Mouse (Mus musculus): ENCODE measurements around the gene Nkain2. TPM values are rescaled to one million over a fixed set of nuclear protein-coding genes. Genes with fewer than 3 reads are reported as not detected.

Nkain2 gene
- total and polyA plus RNA-seq, 3 experiments = not detected

DNA sequence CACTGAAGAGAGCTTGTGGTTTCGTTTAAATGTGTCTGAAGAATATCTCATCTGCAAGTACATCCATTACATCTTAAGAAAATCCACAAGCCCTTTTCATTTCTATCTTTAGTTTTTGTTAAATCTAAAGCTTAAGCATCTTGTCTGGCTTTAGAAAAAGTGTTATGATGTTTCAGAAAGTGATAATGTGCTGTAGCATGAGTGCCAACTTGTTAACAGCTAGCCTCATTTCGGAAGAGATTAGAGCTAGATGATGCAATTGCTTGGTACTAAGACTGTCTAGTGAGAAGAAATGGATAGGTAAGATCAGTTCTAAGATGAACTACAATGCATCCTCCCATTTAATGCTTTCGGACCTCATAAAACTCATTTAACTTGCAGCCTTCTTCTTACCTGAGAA, 707.3 kb downstream of the Nkain2 start:
- in situ Hi-C loops (cut with MboI; ENCODE audit: low pct_ligation_motif_present, low pct_unique_long_range_greater_than_20kb, low sequenced_read_pairs) = no loop called here
- H3K9ac ChIP-seq (ENCODE audit: insufficient read depth, low read depth) = no peak overlapping the region
- H3K27ac ChIP-seq (ENCODE audit: insufficient read depth, low read depth) = no peak overlapping the region
- H3K4me1 ChIP-seq (ENCODE audit: control insufficient read depth in 1 of 2, insufficient read depth in 2 of 2) = no peaks in the 10 kb centered on the region
- H3K27me3 ChIP-seq (replicated peaks) = no peaks in the 10 kb centered on the region
- peaks cover 11% of the 10 kb centered on the region for H3K9me3 ChIP-seq (replicated peaks; ENCODE audit: low read length)
- no peak for DNase-seq (ENCODE audit: extremely low read depth)
- TF ChIP-seq POLR2A (IDR thresholded peaks at IDR 0.05; ENCODE audit: low read depth, low read length) = no peak
- TF ChIP-seq SIN3A (IDR thresholded peaks at IDR 0.05; ENCODE audit: low read length) = no peak
- TF ChIP-seq JUND (conservative IDR thresholded peaks at IDR 0.05; ENCODE audit: low read depth, low read length) = no peak
- no peak for TF ChIP-seq POLR2AphosphoS2 (IDR thresholded peaks at IDR 0.05; ENCODE audit: low read depth, low read length)
- TF ChIP-seq RCOR1 (conservative IDR thresholded peaks at IDR 0.05; ENCODE audit: low read depth, low read length) = no peak
- TF ChIP-seq JUN (IDR thresholded peaks at IDR 0.05; ENCODE audit: insufficient read depth, low read depth, low read length) = no peak
- TF ChIP-seq ZC3H11A (IDR thresholded peaks at IDR 0.05; ENCODE audit: low read depth, low read length) = no peak
- no peak for TF ChIP-seq MAZ (IDR thresholded peaks at IDR 0.05; ENCODE audit: low read depth, low read length)
- TF ChIP-seq BHLHE40 (IDR thresholded peaks at IDR 0.05; ENCODE audit: low read depth, low read length) = no peak
- TF ChIP-seq HCFC1 (IDR thresholded peaks at IDR 0.05; ENCODE audit: low read depth, low read length) = no peak
- TF ChIP-seq ZKSCAN1 (IDR thresholded peaks at IDR 0.05; ENCODE audit: borderline replicate concordance, low read depth, low read length) = no peak
- TF ChIP-seq MAX (IDR thresholded peaks at IDR 0.05; ENCODE audit: low read length) = no peak
- TF ChIP-seq KAT2A (IDR thresholded peaks at IDR 0.05; ENCODE audit: insufficient replicate concordance, low read length) = no peak
- TF ChIP-seq CTCF (conservative IDR thresholded peaks at IDR 0.05 in 1 of 2, IDR thresholded peaks at IDR 0.05 in 1 of 2; ENCODE audit: low read depth in 2 of 2, low read length in 2 of 2) = no peak
- TF ChIP-seq EP300 (IDR thresholded peaks at IDR 0.05; ENCODE audit: low read length) = no peak
- no peaks in the 10 kb centered on the region for H3K79me2 ChIP-seq (replicated peaks; ENCODE audit: control insufficient read depth, extremely low read depth, insufficient read depth, poor library complexity, severe bottlenecking)
- dilution Hi-C loops (cut with MboI; ENCODE audit: extremely low pct_ligation_motif_present, extremely low pct_unique_long_range_greater_than_20kb, low sequenced_read_pairs) = no loop called here
- H3K4me2 ChIP-seq (ENCODE audit: insufficient read depth, low read depth, poor library complexity, severe bottlenecking) = no peak overlapping the region
- no peaks in the 10 kb centered on the region for H3K36me3 ChIP-seq (replicated peaks in 1 of 2; ENCODE audit: control insufficient read depth in 1 of 2, insufficient read depth in 1 of 2, low read length in 1 of 2)
- no peak overlapping the region for H3K4me3 ChIP-seq (replicated peaks in 1 of 3; ENCODE audit: low read depth in 2 of 3, low read length in 2 of 3, poor library complexity in 1 of 3)

DNA sequence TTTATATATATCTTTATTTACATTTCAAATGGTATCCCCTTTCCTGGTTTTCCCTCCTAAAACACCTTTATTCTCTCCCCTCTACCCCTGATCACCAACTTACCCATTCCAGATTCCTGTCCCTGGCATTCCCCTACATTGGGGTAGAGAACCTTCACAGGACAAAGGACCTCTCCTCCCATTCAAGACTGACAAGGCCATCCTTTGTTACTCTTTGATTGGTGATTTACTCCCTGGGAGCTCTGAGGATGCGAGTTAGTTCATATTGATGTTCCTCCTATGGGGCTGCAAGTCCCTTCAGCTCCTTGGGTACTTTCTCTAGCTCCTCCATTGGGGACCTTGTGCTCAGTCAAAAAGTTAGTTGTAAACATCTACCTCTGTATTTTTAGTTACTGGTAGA, 798.9 kb downstream of the Nkain2 start:
- TF ChIP-seq USF2 (conservative IDR thresholded peaks at IDR 0.05; ENCODE audit: low read depth, low read length) (no peak), MEF2A (IDR thresholded peaks at IDR 0.05; ENCODE audit: borderline replicate concordance, low read depth, low read length) (no peak), MAFK (IDR thresholded peaks at IDR 0.05; ENCODE audit: insufficient replicate concordance, low read length) (no peak), TCF12 (IDR thresholded peaks at IDR 0.05; ENCODE audit: low read depth, low read length) (no peak), HCFC1 (IDR thresholded peaks at IDR 0.05; ENCODE audit: low read depth, low read length) (no peak), JUND (conservative IDR thresholded peaks at IDR 0.05; ENCODE audit: low read depth, low read length) (no peak), POLR2AphosphoS2 (IDR thresholded peaks at IDR 0.05; ENCODE audit: low read depth, low read length) (no peak), EP300 (IDR thresholded peaks at IDR 0.05; ENCODE audit: low read length) (no peak), CHD1 (IDR thresholded peaks at IDR 0.05; ENCODE audit: low read depth, low read length) (no peak), IRF4 (IDR thresholded peaks at IDR 0.05; ENCODE audit: low read depth, low read length) (no peak), MAZ (IDR thresholded peaks at IDR 0.05; ENCODE audit: low read depth, low read length) (no peak), SMC3 (IDR thresholded peaks at IDR 0.05; ENCODE audit: low read depth, low read length) (no peak), MYC (IDR thresholded peaks at IDR 0.05; ENCODE audit: low read depth, low read length) (no peak)
- Histone ChIP-seq H3K9me3 (replicated peaks; ENCODE audit: low read length) (peaks cover 17% of the 10 kb centered on the region), H3K4me3 (replicated peaks in 1 of 3; ENCODE audit: low read depth in 2 of 3, low read length in 2 of 3, poor library complexity in 1 of 3) (no peak overlapping the region), H3K27me3 (replicated peaks) (no peaks in the 10 kb centered on the region), H3K36me3 (replicated peaks in 1 of 2; ENCODE audit: control insufficient read depth in 1 of 2, insufficient read depth in 1 of 2, low read length in 1 of 2) (no peaks in the 10 kb centered on the region), H3K9ac (ENCODE audit: insufficient read depth, low read depth) (no peak overlapping the region), H3K4me1 (ENCODE audit: control insufficient read depth in 1 of 2, insufficient read depth in 2 of 2) (no peaks in the 10 kb centered on the region), H3K27ac (ENCODE audit: insufficient read depth, low read depth) (no peak overlapping the region), H3K4me2 (ENCODE audit: insufficient read depth, low read depth, poor library complexity, severe bottlenecking) (no peak overlapping the region), H3K79me2 (replicated peaks; ENCODE audit: control insufficient read depth, extremely low read depth, insufficient read depth, poor library complexity, severe bottlenecking) (no peaks in the 10 kb centered on the region)
- dilution Hi-C loops (cut with MboI; ENCODE audit: extremely low pct_ligation_motif_present, extremely low pct_unique_long_range_greater_than_20kb, low sequenced_read_pairs) (no loop called here), in situ Hi-C loops (cut with MboI; ENCODE audit: low pct_ligation_motif_present, low pct_unique_long_range_greater_than_20kb, low sequenced_read_pairs) (no loop called here)
- DNase-seq (ENCODE audit: extremely low read depth) = no peak

All from CH12.LX (cell line).